Mouse (Mus musculus): ENCODE data around the gene Phldb1.
"Not testable (repeated sequence)": the region's sequence is repeated elsewhere in the genome, so short reads cannot be mapped to it uniquely, and the experiment has no call there.

The Phldb1 gene

DNA sequence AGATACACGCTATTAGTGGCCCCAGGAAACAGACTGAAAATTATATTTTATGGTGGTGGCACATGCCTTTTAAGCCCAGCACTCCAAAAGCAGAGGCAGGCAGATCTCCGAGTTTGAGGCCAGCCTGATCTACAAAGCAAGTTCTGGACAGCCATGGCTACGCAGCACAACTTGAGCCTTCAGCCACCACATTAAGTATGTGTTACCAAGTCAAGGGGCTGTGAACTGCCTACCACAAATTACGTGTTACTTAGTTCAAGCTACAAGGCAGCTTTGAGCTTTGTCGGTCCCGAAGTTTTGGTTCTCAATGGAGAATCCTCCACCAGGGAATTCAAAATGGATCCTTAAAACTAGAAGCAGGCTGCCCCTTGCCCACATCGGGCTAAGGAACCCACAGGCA, 91.9 kb downstream of the Phldb1 start:
- in situ Hi-C loops (cut with MboI; ENCODE audit: low pct_unique_long_range_greater_than_20kb in 1 of 2, low sequenced_read_pairs in 2 of 2, unreplicated experiment in 1 of 2) = no loop called here

DNA sequence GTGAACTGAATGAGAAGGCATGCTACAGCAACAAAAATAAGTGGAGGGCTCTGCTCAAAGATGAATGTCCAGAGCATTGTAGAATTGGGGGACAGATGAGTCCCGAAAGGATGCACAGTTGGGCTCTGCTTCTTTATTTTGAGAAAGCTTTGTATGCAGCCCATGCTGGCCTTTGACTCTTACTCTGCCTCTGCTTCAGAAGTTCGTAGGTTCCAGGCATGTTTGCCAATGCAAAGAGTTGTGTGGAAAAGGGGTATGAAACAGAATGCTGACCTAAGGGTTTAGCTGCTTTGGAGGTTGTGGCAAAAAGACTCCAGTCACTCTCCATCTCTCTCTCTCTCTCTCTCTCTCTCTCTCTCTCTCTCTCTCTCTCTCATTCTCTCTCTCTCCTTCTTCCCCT, 93.4 kb downstream of the Phldb1 start:
- in situ Hi-C loops (cut with MboI; ENCODE audit: low pct_unique_long_range_greater_than_20kb in 1 of 2, low sequenced_read_pairs in 2 of 2, unreplicated experiment in 1 of 2) = no loop called here

DNA sequence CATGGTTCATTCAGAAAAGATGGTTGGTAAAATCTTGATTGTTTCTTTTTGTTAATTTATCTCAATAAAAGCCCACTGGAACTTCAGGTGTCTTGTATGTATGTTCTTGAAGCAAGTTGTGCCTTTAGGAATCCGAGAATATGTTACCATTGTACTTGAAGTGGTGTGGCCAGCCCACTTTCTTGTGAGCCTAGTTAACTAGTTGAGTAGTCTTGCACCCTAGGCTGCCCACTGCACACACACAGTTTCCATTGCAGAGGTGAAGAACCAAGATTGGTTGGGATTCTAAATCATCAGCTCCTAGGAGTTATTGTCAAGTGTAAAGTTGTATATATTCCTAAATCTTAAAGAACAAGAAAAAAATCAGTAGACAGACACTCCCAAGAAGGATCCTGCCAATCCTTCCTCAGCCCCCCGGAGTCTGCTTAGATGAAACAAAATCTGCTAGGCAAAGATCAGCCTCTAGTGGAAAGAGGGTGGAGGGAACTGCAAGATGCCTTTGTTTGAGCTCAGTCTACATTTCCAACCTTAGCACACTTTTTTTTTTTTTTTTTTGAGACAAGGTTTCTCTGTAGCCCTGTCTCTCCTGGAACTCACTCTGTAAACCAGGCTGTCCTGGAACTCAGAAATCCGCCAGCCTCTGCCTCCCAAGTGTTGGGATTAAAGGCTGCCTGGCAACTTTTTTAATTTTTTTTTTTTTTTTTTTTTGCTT, 94.2 kb downstream of the Phldb1 start:
- in situ Hi-C loops (cut with MboI; ENCODE audit: low pct_unique_long_range_greater_than_20kb in 1 of 2, low sequenced_read_pairs in 2 of 2, unreplicated experiment in 1 of 2) = no loop called here

DNA sequence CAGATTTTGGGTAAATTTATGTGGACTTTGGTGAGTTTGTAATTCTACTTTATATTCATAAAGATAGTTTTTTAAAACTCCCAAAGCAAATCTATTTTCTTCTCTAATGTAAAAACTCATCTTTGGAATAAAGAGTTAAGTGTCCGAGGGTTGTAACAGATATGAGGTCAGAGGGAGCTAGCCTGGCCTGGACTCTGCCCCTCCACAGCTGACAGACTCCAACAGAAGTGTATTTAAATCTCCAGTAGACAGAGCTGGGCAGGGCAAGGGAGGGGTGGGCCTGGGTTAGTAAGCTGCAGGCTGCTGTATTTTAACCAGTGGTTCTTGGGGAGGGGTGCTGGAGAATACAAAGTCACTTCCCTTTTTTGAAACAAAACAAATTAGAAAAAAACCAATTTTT, 95.0 kb downstream of the Phldb1 start:
- in situ Hi-C loops (cut with MboI; ENCODE audit: low pct_unique_long_range_greater_than_20kb in 1 of 2, low sequenced_read_pairs in 2 of 2, unreplicated experiment in 1 of 2) = not testable (repeated sequence)

DNA sequence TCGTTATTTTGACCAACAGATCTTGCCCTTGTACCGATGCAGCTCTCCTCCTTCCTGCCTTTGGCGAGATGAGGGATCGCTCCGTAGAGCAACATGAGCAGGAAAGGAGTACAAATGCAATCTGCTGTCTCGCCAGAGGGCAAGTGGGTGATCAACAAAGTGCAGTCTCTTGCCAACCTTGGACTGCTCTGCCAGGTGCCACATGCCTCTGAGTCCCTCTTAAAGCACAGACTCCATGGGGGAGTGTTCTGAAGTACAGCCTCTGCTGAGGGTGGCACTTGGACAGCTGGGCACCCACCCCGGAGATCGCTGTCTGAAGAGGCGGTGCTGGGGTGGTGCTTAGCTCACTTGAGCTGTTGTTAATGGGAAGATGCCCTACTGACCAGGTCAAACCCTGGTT, 96.3 kb downstream of the Phldb1 start:
- in situ Hi-C loops (cut with MboI; ENCODE audit: low pct_unique_long_range_greater_than_20kb in 1 of 2, low sequenced_read_pairs in 2 of 2, unreplicated experiment in 1 of 2) = not testable (repeated sequence)

DNA sequence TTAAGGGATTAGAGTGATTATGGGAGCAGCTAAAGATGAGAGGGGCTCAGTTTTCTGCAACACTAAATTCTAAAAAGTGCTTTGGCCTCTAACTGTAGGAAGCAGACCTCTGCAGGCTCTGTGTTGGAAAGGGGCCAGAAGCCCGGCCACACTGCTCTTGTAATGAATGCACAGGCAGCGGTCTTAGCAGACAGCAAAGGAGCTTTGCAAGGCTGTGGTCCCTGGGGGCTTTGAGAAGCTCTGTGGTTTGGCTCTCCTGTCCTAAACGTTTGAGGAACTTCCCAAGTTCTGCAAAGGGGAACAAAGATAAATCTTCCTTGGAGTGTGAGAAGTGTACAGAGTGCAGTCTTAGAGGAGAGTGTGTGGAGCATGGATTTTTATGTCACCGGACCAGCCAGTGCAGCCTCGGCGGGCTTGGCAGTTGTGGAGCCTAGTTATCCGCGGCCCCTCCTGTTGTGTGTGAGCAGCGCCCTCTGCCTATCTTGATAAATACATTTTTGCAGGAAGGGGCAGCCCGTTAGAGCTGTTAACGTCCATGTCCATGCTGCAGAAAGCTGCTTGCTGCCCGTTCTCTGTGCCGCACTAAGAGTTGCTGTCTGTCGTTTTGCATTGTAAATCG, 97.3 kb downstream of the Phldb1 start:
- in situ Hi-C loops (cut with MboI; ENCODE audit: low pct_unique_long_range_greater_than_20kb in 1 of 2, low sequenced_read_pairs in 2 of 2, unreplicated experiment in 1 of 2) = no loop called here

All from mouse embryonic stem cell (cell line).